Mouse (Mus musculus): Measurements from ENCODE around the gene Leng1. TPM values are rescaled to one million over a fixed set of nuclear protein-coding genes. Genes with fewer than 3 reads are reported as not detected.

Leng1 gene
- polyA plus RNA-seq, 1 experiment from 2014 or later = 14.6 TPM

- Histone ChIP-seq H3K9me3 (ENCODE audit: control insufficient read depth, low read length) (no peaks in the 10 kb centered on the region), H3K4me1 (ENCODE audit: control insufficient read depth, insufficient read depth, low read length) (peaks cover 15% of the 10 kb centered on the region), H3K9ac (ENCODE audit: low read length) (peak overlapping the region; percentile 66), H3K36me3 (ENCODE audit: control insufficient read depth, insufficient read depth, low read length) (peaks cover 10% of the 10 kb centered on the region), H3K4me2 (ENCODE audit: low read depth, severe bottlenecking) (peak overlapping the region; percentile 95), H3K27me3 (ENCODE audit: control insufficient read depth, insufficient read depth, low read length) (no peaks in the 10 kb centered on the region), H3K27ac (replicated peaks; ENCODE audit: low read depth, low read length) (no peak overlapping the region), H3K4me3 (ENCODE audit: low read depth, low read length) (peak overlapping the region; percentile 73)
- DNase-seq (ENCODE audit: low spot score) (no peak), ATAC-seq (ENCODE audit: insufficient number of reproducible peaks, low FRiP score, low TSS enrichment, low read depth) (no peak)
- 66% methylated on average over 3 of the region's 3 CpGs for WGBS
Measured at GRCm38 (mm10) chr7:3630478-3630815, 35.2 kb downstream of the Leng1 start.

- ATAC-seq (ENCODE audit: insufficient number of reproducible peaks, low FRiP score, low TSS enrichment, low read depth) (peak; percentile 88), DNase-seq (ENCODE audit: low spot score) (peak; percentile 95)
- Histone ChIP-seq H3K4me2 (ENCODE audit: low read depth, severe bottlenecking) (peak within 1 kb of the TSS; percentile 96), H3K9ac (ENCODE audit: low read length) (peak within 1 kb of the TSS; percentile 66), H3K9me3 (ENCODE audit: control insufficient read depth, low read length) (no peaks in the 10 kb centered on the region), H3K4me1 (ENCODE audit: control insufficient read depth, insufficient read depth, low read length) (peaks cover 15% of the 10 kb centered on the region), H3K4me3 (ENCODE audit: low read depth, low read length) (peak within 1 kb of the TSS; percentile 73), H3K27ac (replicated peaks; ENCODE audit: low read depth, low read length) (0 out of 2 replicates have a peak within 1 kb of the TSS, but pooled peaks have one; percentile 33), H3K36me3 (ENCODE audit: control insufficient read depth, insufficient read depth, low read length) (peaks cover 10% of the 10 kb centered on the region), H3K27me3 (ENCODE audit: control insufficient read depth, insufficient read depth, low read length) (no peaks in the 10 kb centered on the region)
- WGBS = 1% methylated on average over 47 of the region's 47 CpGs
Measured at GRCm38 (mm10) chr7:3629543-3630477, 35.8 kb downstream of the Leng1 start, which contains the start of the genes Tfpt and Prpf31. Gene Tfpt, minus strand, starts transcription at chr7:3629929. Gene Prpf31, plus strand, starts transcription at chr7:3629985.

- H3K4me1 ChIP-seq (ENCODE audit: control insufficient read depth, insufficient read depth, low read length) = peaks cover 15% of the 10 kb centered on the region
- ATAC-seq (ENCODE audit: insufficient number of reproducible peaks, low FRiP score, low TSS enrichment, low read depth) (peak; percentile 69), DNase-seq (ENCODE audit: low spot score) (no peak)
- H3K27ac ChIP-seq (replicated peaks; ENCODE audit: low read depth, low read length) = no peak overlapping the region
- H3K9me3 ChIP-seq (ENCODE audit: control insufficient read depth, low read length) = no peaks in the 10 kb centered on the region
- 30% methylated on average over 4 of the region's 4 CpGs for WGBS
- peak overlapping the region; percentile 96 for H3K4me2 ChIP-seq (ENCODE audit: low read depth, severe bottlenecking)
- H3K36me3 ChIP-seq (ENCODE audit: control insufficient read depth, insufficient read depth, low read length) = peaks cover 10% of the 10 kb centered on the region
- H3K27me3 ChIP-seq (ENCODE audit: control insufficient read depth, insufficient read depth, low read length) = no peaks in the 10 kb centered on the region
- peak overlapping the region; percentile 66 for H3K9ac ChIP-seq (ENCODE audit: low read length)
- H3K4me3 ChIP-seq (ENCODE audit: low read depth, low read length) = peak overlapping the region; percentile 73
Measured at GRCm38 (mm10) chr7:3629030-3629429, 36.6 kb downstream of the Leng1 start.

GRCm38 (mm10) chr7:3617242-3617995 is 48.2 kb downstream of the Leng1 start, which contains the start of gene Ndufa3:
Gene Ndufa3, plus strand, starts transcription at chr7:3617373.
- Histone ChIP-seq H3K4me1 (ENCODE audit: control insufficient read depth, insufficient read depth, low read length) (no peaks in the 10 kb centered on the region), H3K9ac (ENCODE audit: low read length) (peak within 1 kb of the TSS; percentile 72), H3K4me3 (ENCODE audit: low read depth, low read length) (peak within 1 kb of the TSS; percentile 76), H3K36me3 (ENCODE audit: control insufficient read depth, insufficient read depth, low read length) (peaks cover 5% of the 10 kb centered on the region), H3K9me3 (ENCODE audit: control insufficient read depth, low read length) (no peaks in the 10 kb centered on the region), H3K4me2 (ENCODE audit: low read depth, severe bottlenecking) (peak within 1 kb of the TSS; percentile 64), H3K27me3 (ENCODE audit: control insufficient read depth, insufficient read depth, low read length) (no peaks in the 10 kb centered on the region), H3K27ac (replicated peaks; ENCODE audit: low read depth, low read length) (no peak within 1 kb of the TSS)
- peak; percentile 93 for ATAC-seq (ENCODE audit: insufficient number of reproducible peaks, low FRiP score, low TSS enrichment, low read depth)
- 2% methylated on average over 32 of the region's 32 CpGs for WGBS
- peak; percentile 86 for DNase-seq (ENCODE audit: low spot score)

GRCm38 (mm10) chr7:3616389-3617241 is 49.0 kb downstream of the Leng1 start:
- peak; percentile 41; the same call in 1 of the 2 replicates for ATAC-seq (ENCODE audit: insufficient number of reproducible peaks, low FRiP score, low TSS enrichment, low read depth)
- H3K9ac ChIP-seq (ENCODE audit: low read length) = no peak overlapping the region
- 45% methylated on average over 6 of the region's 6 CpGs for WGBS

GRCm38 (mm10) chr7:3616057-3616388 is 49.6 kb downstream of the Leng1 start, which contains the start of gene Oscar:
Gene Oscar, minus strand, starts transcription at chr7:3616157.
- no peaks in the 10 kb centered on the region for H3K27me3 ChIP-seq (ENCODE audit: control insufficient read depth, insufficient read depth, low read length)
- H3K27ac ChIP-seq (replicated peaks; ENCODE audit: low read depth, low read length) = no peak within 1 kb of the TSS
- H3K36me3 ChIP-seq (ENCODE audit: control insufficient read depth, insufficient read depth, low read length) = peaks cover 5% of the 10 kb centered on the region
- no peaks in the 10 kb centered on the region for H3K4me1 ChIP-seq (ENCODE audit: control insufficient read depth, insufficient read depth, low read length)
- WGBS = 72% methylated on average over 4 of the region's 4 CpGs
- H3K9ac ChIP-seq (ENCODE audit: low read length) = no peak within 1 kb of the TSS
- H3K4me2 ChIP-seq (ENCODE audit: low read depth, severe bottlenecking) = no peak within 1 kb of the TSS
- ATAC-seq (ENCODE audit: insufficient number of reproducible peaks, low FRiP score, low TSS enrichment, low read depth) (no peak), DNase-seq (ENCODE audit: low spot score) (no peak)
- peak within 1 kb of the TSS; percentile 76; the same call in 1 of the 2 replicates for H3K4me3 ChIP-seq (ENCODE audit: low read depth, low read length)
- no peaks in the 10 kb centered on the region for H3K9me3 ChIP-seq (ENCODE audit: control insufficient read depth, low read length)

More at GRCm38 (mm10) chr7:3616389-3617241, 49.0 kb downstream of the Leng1 start:
- H3K9me3 ChIP-seq (ENCODE audit: control insufficient read depth, low read length) = no peaks in the 10 kb centered on the region
- no peak overlapping the region for H3K27ac ChIP-seq (replicated peaks; ENCODE audit: low read depth, low read length)
- no peak for DNase-seq (ENCODE audit: low spot score)
- H3K4me1 ChIP-seq (ENCODE audit: control insufficient read depth, insufficient read depth, low read length) = no peaks in the 10 kb centered on the region
- peak overlapping the region; percentile 76; the same call in 1 of the 2 replicates for H3K4me3 ChIP-seq (ENCODE audit: low read depth, low read length)
- H3K27me3 ChIP-seq (ENCODE audit: control insufficient read depth, insufficient read depth, low read length) = no peaks in the 10 kb centered on the region
- no peak overlapping the region for H3K4me2 ChIP-seq (ENCODE audit: low read depth, severe bottlenecking)
- peaks cover 5% of the 10 kb centered on the region for H3K36me3 ChIP-seq (ENCODE audit: control insufficient read depth, insufficient read depth, low read length)

GRCm38 (mm10) chr7:3614021-3614420 is 51.6 kb downstream of the Leng1 start:
- DNase-seq (ENCODE audit: low spot score) = no peak
- Histone ChIP-seq H3K4me1 (ENCODE audit: control insufficient read depth, insufficient read depth, low read length) (no peaks in the 10 kb centered on the region), H3K9ac (ENCODE audit: low read length) (no peak overlapping the region), H3K36me3 (ENCODE audit: control insufficient read depth, insufficient read depth, low read length) (no peaks in the 10 kb centered on the region), H3K4me2 (ENCODE audit: low read depth, severe bottlenecking) (no peak overlapping the region), H3K27ac (replicated peaks; ENCODE audit: low read depth, low read length) (no peak overlapping the region), H3K4me3 (ENCODE audit: low read depth, low read length) (no peak overlapping the region), H3K9me3 (ENCODE audit: control insufficient read depth, low read length) (no peaks in the 10 kb centered on the region), H3K27me3 (ENCODE audit: control insufficient read depth, insufficient read depth, low read length) (no peaks in the 10 kb centered on the region)
- ATAC-seq (ENCODE audit: insufficient number of reproducible peaks, low FRiP score, low TSS enrichment, low read depth) = no peak
- 85% methylated on average over 3 of the region's 3 CpGs for WGBS
